Mouse (Mus musculus) forebrain, embryonic 15.5 days (tissue): ENCODE results near the gene Lrrc30. TPM values are rescaled to one million over a fixed set of nuclear protein-coding genes. Genes with fewer than 3 reads are reported as not detected.

ENCODE experiments used
- ATAC-seq: fragments of 200-750 bp; cut with Nextera tagmentation; replicated peaks from 2 replicates; pipeline ENCODE4 v1.8.0; 2017; ENCODE audit warnings: mild to moderate bottlenecking, moderate TSS enrichment, moderate library complexity
- H3K27ac ChIP-seq: fragments of 300-500 bp; sonication (generic); replicated peaks from 2 replicates; pipeline ENCODE4 v1.5.1; 2015; ENCODE audit warnings: mild to moderate bottlenecking, inconsistent platforms
- H3K27me3 ChIP-seq: fragments of 300-500 bp; sonication (generic); 2 replicates; pipeline ENCODE4 v1.6.1; 2015; ENCODE audit warnings: inconsistent platforms
- H3K36me3 ChIP-seq: fragments of 300-500 bp; sonication (generic); 2 replicates; pipeline ENCODE4 v1.6.1; 2015; ENCODE audit warnings: mild to moderate bottlenecking, inconsistent platforms
- H3K4me1 ChIP-seq: fragments of 300-500 bp; sonication (generic); 2 replicates; pipeline ENCODE4 v1.6.1; 2015; ENCODE audit warnings: inconsistent platforms
- H3K4me2 ChIP-seq: fragments of 300-500 bp; sonication (generic); replicated peaks from 2 replicates; pipeline ENCODE4 v1.6.1; 2015; ENCODE audit warnings: mild to moderate bottlenecking, inconsistent platforms
- H3K4me3 ChIP-seq: fragments of 300-500 bp; sonication (generic); 2 replicates; pipeline ENCODE4 v1.5.1; 2015; ENCODE audit warnings: mild to moderate bottlenecking, inconsistent platforms
- H3K9ac ChIP-seq: fragments of 300-500 bp; sonication (generic); replicated peaks from 2 replicates; pipeline ENCODE4 v1.6.1; 2015; ENCODE audit warnings: mild to moderate bottlenecking, inconsistent platforms
- H3K9me3 ChIP-seq: fragments of 300-500 bp; sonication (generic); 2 replicates; pipeline ENCODE4 v1.6.1; 2016; ENCODE audit warnings: inconsistent platforms
- WGBS: fragments of 180-500 bp; shearing (Covaris S2); methylation state at CpG from one replicate; pipeline ENCODE4 v1.1.7; 2015; ENCODE audit warnings: mixed read lengths; 5-methylcytosine and 5-hydroxymethylcytosine counted together
- polyA plus RNA-seq: library from polyadenylated mRNA; unstranded; fragments of >200 nt; fragmentation: Nextera tagmentation; extraction: Ambion mirVana; gene quantifications from 2 replicates; pipeline ENCODE4 v1.2.1, GENCODE M21; 2015

Lrrc30 gene
- polyA plus RNA-seq, 1 experiment from 2014 or later, result not detected

DNA sequence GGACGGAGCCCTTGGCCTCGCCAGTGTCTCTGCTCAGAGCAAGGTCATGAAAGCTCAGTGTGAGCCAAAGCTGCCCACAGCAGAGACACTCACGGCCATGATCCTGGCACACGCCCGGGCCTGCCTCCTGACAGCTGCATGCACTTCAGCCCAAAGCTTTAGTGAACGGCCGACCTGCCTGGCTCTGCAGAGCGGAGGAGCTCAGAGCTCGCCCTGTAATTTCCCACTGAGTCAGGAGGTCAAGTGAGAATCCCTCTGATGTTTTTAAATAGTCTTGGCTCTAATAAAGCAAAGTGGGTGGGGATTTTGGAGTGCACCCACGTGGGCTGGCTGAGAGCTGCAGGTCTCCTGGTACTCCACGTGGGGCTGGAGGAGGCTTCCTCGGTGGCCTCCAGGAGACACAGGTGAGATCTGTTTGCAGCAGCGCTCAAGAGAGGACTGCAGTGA lies 3.3 kb downstream of the Lrrc30 start:
- H3K4me2 ChIP-seq, result no peak overlapping the region
- no peaks in the 10 kb centered on the region for H3K9me3 ChIP-seq
- ATAC-seq, result peak; percentile 68
- no peak overlapping the region for H3K9ac ChIP-seq
- 0 out of 2 replicates have a peak overlapping the region, but pooled peaks have one; percentile 2 for H3K27ac ChIP-seq
- 50% methylated on average over 13 of the region's 13 CpGs for WGBS
- no peaks in the 10 kb centered on the region for H3K27me3 ChIP-seq
- no peaks in the 10 kb centered on the region for H3K36me3 ChIP-seq
- H3K4me3 ChIP-seq, result no peak overlapping the region
- 0 out of 2 replicates have a peak, but pooled peaks cover 6% of the 10 kb centered on the region for H3K4me1 ChIP-seq

DNA sequence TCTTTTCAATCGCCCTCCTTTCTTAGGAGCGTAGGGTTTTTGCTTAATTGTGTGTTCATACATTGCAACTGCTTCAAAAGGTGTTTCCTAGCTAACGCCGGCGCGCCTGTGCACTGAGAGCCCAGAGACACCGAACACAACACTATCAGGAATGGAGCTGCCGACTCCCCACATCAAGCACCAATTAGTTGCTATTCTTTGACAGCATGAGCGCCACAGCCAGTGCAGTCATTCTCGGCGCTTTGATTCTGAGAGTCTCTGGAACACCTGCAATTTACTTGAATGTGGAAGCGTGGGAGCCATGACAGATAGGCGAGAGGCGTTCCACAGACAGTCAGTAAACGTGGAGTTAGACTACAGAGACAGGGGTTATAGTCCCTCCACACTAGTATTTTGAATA lies 4.0 kb downstream of the Lrrc30 start:
- Histone ChIP-seq H3K9ac (no peak overlapping the region), H3K36me3 (no peaks in the 10 kb centered on the region), H3K4me2 (no peak overlapping the region), H3K9me3 (no peaks in the 10 kb centered on the region), H3K27ac (peak overlapping the region; percentile 38), H3K27me3 (no peaks in the 10 kb centered on the region), H3K4me3 (no peak overlapping the region), H3K4me1 (0 out of 2 replicates have a peak, but pooled peaks cover 6% of the 10 kb centered on the region)
- 71% methylated on average over 15 of the region's 15 CpGs for WGBS
- no peak for ATAC-seq

DNA sequence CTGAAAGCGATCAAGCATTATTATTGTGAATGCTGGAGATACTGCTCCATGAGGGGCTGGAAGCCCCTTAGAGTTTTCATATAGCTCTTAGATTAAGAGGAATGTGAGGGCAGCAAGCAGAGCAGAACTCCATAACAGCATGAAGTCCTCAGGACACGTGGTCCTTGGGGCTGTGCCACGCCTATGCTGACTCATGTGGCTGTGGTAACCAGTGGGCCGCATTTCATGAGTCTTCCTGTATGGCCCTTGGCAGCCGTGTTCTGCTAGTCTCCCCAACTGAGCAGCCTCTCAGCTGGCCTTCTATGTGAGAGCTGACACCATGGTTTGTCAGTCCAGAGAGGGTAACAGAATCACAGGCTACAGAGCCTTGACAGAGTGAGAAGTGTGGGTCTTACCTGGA lies 7.1 kb downstream of the Lrrc30 start:
- no peak for ATAC-seq
- Histone ChIP-seq H3K4me2 (no peak overlapping the region), H3K27ac (no peak overlapping the region), H3K9ac (no peak overlapping the region), H3K4me1 (0 out of 2 replicates have a peak, but pooled peaks cover 6% of the 10 kb centered on the region), H3K27me3 (no peaks in the 10 kb centered on the region), H3K36me3 (no peaks in the 10 kb centered on the region), H3K9me3 (no peaks in the 10 kb centered on the region), H3K4me3 (no peak overlapping the region)
- WGBS, result 88% methylated on average over 5 of the region's 5 CpGs

- no peak overlapping the region for H3K9ac ChIP-seq
- no peaks in the 10 kb centered on the region for H3K9me3 ChIP-seq
- H3K27ac ChIP-seq, result no peak overlapping the region
- H3K4me3 ChIP-seq, result no peak overlapping the region
- ATAC-seq, result no peak
- WGBS, result 54% methylated on average over 7 of the region's 7 CpGs
- H3K36me3 ChIP-seq, result no peaks in the 10 kb centered on the region
- H3K4me2 ChIP-seq, result no peak overlapping the region
- no peaks in the 10 kb centered on the region for H3K4me1 ChIP-seq
- no peaks in the 10 kb centered on the region for H3K27me3 ChIP-seq
Measured at GRCm38 (mm10) chr17:67619001-67619400, 13.5 kb downstream of the Lrrc30 start.

- no peak for ATAC-seq
Measured at GRCm38 (mm10) chr17:67614381-67614780, 18.1 kb downstream of the Lrrc30 start.

GRCm38 (mm10) chr17:67612576-67612975 lies 19.9 kb downstream of the Lrrc30 start:
- no peak for ATAC-seq
- Histone ChIP-seq H3K36me3 (no peaks in the 10 kb centered on the region), H3K4me2 (no peak overlapping the region), H3K4me1 (no peaks in the 10 kb centered on the region), H3K27me3 (no peaks in the 10 kb centered on the region), H3K27ac (no peak overlapping the region), H3K4me3 (no peak overlapping the region), H3K9ac (no peak overlapping the region), H3K9me3 (no peaks in the 10 kb centered on the region)
- 78% methylated on average over 1 of the region's 1 CpGs for WGBS

More at GRCm38 (mm10) chr17:67614381-67614780, 18.1 kb downstream of the Lrrc30 start:
- H3K4me1 ChIP-seq, result no peaks in the 10 kb centered on the region
- no peak overlapping the region for H3K4me3 ChIP-seq
- no peaks in the 10 kb centered on the region for H3K36me3 ChIP-seq
- H3K27ac ChIP-seq, result no peak overlapping the region
- no peak overlapping the region for H3K9ac ChIP-seq
- no peaks in the 10 kb centered on the region for H3K9me3 ChIP-seq
- 86% methylated on average over 4 of the region's 5 CpGs for WGBS
- no peaks in the 10 kb centered on the region for H3K27me3 ChIP-seq
- no peak overlapping the region for H3K4me2 ChIP-seq

- no peak for ATAC-seq
- no peaks in the 10 kb centered on the region for H3K27me3 ChIP-seq
Measured at GRCm38 (mm10) chr17:67612151-67612550, 20.4 kb downstream of the Lrrc30 start.

DNA sequence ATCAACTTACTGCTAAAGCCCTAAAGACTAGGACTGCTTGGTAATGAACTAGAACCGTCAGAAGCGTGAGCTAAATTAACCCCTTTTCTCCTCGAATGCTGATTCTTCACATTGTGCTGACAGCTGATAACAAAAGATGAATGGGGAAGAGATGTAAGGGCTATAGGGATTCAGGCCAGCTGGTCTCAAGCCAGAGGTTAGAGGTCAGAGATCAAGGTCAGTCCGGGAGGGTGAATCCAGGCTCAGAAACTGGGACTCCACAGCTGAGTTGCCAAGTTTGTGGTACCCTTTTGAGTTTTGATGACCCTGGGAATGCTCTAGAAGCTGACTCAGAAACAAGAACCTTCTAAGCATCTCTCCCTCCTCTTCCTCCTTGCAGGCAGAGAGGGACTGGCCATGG lies 28.1 kb downstream of the Lrrc30 start:
- Histone ChIP-seq H3K36me3 (no peaks in the 10 kb centered on the region), H3K4me1 (peaks cover 6% of the 10 kb centered on the region), H3K27ac (no peak overlapping the region), H3K4me3 (no peak overlapping the region), H3K9ac (no peak overlapping the region), H3K27me3 (no peaks in the 10 kb centered on the region), H3K9me3 (no peaks in the 10 kb centered on the region), H3K4me2 (no peak overlapping the region)
- ATAC-seq, result no peak
- WGBS, result 47% methylated on average over 4 of the region's 4 CpGs

More at GRCm38 (mm10) chr17:67612151-67612550, 20.4 kb downstream of the Lrrc30 start:
- no peak overlapping the region for H3K4me2 ChIP-seq
- no peaks in the 10 kb centered on the region for H3K4me1 ChIP-seq
- H3K27ac ChIP-seq, result no peak overlapping the region
- WGBS, result 94% methylated on average over 3 of the region's 3 CpGs
- no peak overlapping the region for H3K4me3 ChIP-seq
- H3K9ac ChIP-seq, result no peak overlapping the region
- no peaks in the 10 kb centered on the region for H3K9me3 ChIP-seq
- H3K36me3 ChIP-seq, result no peaks in the 10 kb centered on the region

GRCm38 (mm10) chr17:67602556-67602955 lies 30.0 kb downstream of the Lrrc30 start:
- Histone ChIP-seq H3K4me3 (no peak overlapping the region), H3K4me2 (no peak overlapping the region), H3K27me3 (no peaks in the 10 kb centered on the region), H3K4me1 (peaks cover 6% of the 10 kb centered on the region), H3K9me3 (no peaks in the 10 kb centered on the region), H3K36me3 (no peaks in the 10 kb centered on the region), H3K9ac (no peak overlapping the region), H3K27ac (no peak overlapping the region)
- 44% methylated on average over 4 of the region's 4 CpGs for WGBS
- ATAC-seq, result 0 out of 2 replicates have a peak, but pooled peaks have one; percentile 32

- Histone ChIP-seq H3K9ac (0 out of 2 replicates have a peak overlapping the region, but pooled peaks have one; percentile 18), H3K4me1 (no peaks in the 10 kb centered on the region), H3K36me3 (no peaks in the 10 kb centered on the region), H3K9me3 (no peaks in the 10 kb centered on the region), H3K27me3 (no peaks in the 10 kb centered on the region), H3K27ac (no peak overlapping the region), H3K4me2 (no peak overlapping the region; the same call in 1 of the 2 replicates), H3K4me3 (no peak overlapping the region)
- ATAC-seq, result peak; percentile 85
- 20% methylated on average over 6 of the region's 6 CpGs for WGBS
Measured at GRCm38 (mm10) chr17:67584937-67585579, 47.5 kb downstream of the Lrrc30 start.

DNA sequence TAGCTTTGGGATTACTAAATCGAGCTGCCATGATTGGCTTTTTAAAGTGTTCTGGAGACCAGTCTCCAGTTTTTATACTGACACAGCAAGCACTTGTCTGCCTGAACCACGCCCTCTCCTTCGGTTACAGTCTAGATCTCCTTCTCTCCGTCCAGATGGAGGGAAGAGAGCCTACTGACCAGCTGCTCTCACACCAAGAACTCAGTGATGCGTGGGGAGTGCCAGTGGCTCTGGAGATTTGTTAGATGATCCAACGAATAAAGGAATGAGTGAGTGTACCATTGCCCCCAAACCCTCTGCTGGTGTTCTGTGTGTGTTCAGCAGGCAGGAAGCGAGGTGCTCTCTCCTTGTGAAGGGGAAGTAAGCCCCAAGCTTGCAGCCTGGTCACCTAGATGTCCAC lies 48.0 kb downstream of the Lrrc30 start:
- no peak for ATAC-seq
- 65% methylated on average over 7 of the region's 7 CpGs for WGBS
- H3K4me2 ChIP-seq, result no peak overlapping the region
- no peak overlapping the region for H3K9ac ChIP-seq
- no peak overlapping the region for H3K27ac ChIP-seq
- H3K36me3 ChIP-seq, result no peaks in the 10 kb centered on the region
- no peak overlapping the region for H3K4me3 ChIP-seq
- no peaks in the 10 kb centered on the region for H3K4me1 ChIP-seq
- no peaks in the 10 kb centered on the region for H3K9me3 ChIP-seq
- H3K27me3 ChIP-seq, result no peaks in the 10 kb centered on the region

GRCm38 (mm10) chr17:67583422-67583821 lies 49.1 kb downstream of the Lrrc30 start:
- Histone ChIP-seq H3K4me2 (no peak overlapping the region), H3K36me3 (no peaks in the 10 kb centered on the region), H3K9me3 (no peaks in the 10 kb centered on the region), H3K9ac (no peak overlapping the region), H3K27me3 (no peaks in the 10 kb centered on the region), H3K4me3 (no peak overlapping the region), H3K27ac (no peak overlapping the region), H3K4me1 (no peaks in the 10 kb centered on the region)
- ATAC-seq, result no peak
- WGBS, result 44% methylated on average over 7 of the region's 7 CpGs
